Mouse (Mus musculus) brain, adult 2 months (tissue): ENCODE measurements around the gene Gadl1.

Experiments used
- DNase-seq: peaks from one replicate; pipeline ENCODE4 v3.0.0; 2011; ENCODE audit warnings: low read depth, low spot score

Gene Gadl1

DNA sequence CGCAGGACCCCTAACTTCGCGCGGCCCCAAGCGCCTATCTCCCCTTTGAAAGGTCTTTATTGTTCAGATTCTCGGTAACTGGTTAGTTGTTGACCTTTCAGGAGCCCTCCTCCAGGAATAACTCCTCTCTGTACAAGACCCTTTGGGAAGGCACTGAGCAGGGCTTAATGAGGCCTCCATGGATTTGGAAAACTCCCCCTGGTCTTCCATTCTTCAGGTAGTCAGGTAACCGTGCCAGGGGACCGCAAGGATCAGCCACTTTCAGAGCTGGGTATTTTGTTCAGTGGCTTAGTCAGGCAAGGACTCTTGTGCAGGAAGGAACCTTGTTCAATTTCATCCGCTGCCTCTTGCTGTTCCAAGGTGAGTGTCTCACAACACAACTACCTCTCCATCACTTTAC, at the start of gene Gadl1:
Gadl1 (plus strand) TSS at position 301 of the 400 bp plus-strand sequence.
- no peak for DNase-seq

- no peak for DNase-seq
Measured at GRCm38 (mm10) chr9:115862802-115863201, 46.5 kb upstream of the Gadl1 start.

- DNase-seq = peak; percentile 31
Measured at GRCm38 (mm10) chr9:115863326-115863725, 45.9 kb upstream of the Gadl1 start.

DNA sequence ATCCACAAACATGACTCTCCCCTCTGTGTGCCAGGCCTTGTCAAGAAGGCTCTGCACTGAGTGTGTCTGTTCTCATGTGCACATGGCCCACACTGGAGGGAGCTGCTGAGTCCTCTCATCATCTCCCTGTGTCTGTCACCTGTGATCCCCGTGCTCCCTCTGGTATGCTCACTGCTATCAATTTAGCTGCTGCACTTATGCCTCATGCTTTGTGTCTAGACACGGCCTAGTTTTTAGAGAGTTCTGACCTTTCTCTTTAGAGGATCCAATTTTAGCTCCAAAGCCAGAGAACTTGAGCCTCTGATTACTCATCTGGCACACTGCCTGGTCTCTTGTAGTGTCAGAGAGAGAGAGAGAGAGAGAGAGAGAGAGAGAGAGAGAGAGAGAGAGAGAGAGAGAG, 42.0 kb upstream of the Gadl1 start:
- DNase-seq = peak; percentile 85

- peak; percentile 50 for DNase-seq
Measured at GRCm38 (mm10) chr9:115870168-115870567, 39.1 kb upstream of the Gadl1 start.

DNA sequence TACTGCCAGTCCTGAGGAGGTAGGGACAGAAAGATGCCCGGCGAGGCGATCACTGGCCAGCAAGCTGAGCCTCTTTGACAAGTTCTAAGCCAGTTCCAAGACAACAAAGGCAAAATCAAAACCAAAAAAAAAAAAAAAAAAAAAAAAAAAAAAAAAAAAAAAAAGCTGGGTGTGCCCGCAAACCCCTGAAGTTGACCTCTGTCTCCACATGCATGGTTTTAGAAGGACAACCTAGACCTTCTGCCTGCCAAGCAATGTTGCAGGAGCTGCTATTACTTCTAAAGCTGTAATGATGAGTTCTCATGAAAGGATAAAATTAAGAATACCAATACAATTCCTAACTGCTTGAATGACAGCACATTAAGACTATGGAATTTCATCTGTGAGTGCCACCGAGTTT, 38.6 kb upstream of the Gadl1 start:
- no peak for DNase-seq

DNA sequence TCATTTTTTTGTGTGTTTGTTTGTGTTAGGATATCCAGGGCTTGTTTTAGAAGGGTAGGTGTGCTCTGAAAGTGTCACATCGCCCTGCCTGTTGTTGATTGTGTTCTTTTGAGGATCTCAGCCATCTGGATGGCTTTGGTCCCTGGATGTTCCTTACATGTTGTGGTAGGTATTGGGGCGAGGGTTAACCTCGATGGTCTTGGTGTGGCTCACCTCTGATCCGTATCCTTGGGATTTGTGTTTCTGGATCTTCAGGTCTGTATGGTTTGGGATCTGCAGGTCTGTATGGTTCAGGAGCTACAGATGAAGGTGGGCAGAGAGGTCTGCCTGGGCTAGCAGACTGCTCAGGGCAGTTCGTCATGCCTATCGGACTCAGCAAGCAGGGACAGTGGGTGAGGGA, 28.8 kb upstream of the Gadl1 start:
- no peak for DNase-seq

- peak; percentile 21 for DNase-seq
Measured at GRCm38 (mm10) chr9:115881137-115881536, 28.1 kb upstream of the Gadl1 start.

DNA sequence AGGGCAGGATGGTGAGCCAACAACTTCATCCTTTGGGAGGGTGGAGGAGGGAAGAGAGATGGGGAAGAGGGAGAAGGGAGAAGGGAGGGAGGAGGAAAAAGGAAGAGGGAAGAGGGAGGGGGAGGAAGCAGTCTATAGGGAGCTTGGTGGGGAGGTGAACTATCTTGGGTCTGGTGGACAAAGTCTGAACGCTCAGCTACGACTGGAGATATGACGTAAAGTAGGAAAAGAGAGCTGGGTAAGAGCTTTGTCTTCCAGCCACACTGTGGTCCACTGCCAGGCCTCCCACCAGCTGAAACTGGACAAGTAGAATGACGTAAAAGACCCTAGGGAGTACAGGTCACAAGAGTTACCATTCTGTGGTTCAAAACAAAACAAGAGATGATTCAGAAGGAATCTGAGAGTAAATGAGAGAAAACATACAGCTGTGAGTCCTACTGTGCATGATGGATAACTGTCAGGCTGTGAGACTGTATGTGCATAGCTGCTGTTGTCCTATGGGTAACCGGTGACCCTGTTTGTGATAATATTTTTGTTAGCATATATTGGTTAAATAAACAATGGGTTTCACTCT, 26.5 kb upstream of the Gadl1 start:
- DNase-seq = no peak

DNA sequence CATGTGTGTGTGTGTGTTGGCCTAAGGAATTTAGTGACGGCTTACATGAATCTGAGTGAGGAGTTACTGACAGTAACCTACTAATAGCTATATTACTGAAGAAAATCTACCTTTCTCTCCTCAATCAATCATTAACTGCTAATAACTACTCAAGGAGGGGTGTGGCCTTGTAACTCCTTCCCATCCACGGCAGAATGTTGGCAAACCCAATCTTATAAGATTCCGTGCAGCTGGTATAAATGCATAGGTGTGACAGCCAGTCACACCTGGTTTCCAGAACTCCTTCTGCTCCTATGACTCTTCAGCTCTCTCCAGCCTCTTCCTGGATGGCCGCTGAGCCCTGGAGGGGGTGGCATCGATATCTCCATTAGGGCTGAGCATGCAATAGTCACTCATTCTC, 25.8 kb upstream of the Gadl1 start:
- DNase-seq = no peak

DNA sequence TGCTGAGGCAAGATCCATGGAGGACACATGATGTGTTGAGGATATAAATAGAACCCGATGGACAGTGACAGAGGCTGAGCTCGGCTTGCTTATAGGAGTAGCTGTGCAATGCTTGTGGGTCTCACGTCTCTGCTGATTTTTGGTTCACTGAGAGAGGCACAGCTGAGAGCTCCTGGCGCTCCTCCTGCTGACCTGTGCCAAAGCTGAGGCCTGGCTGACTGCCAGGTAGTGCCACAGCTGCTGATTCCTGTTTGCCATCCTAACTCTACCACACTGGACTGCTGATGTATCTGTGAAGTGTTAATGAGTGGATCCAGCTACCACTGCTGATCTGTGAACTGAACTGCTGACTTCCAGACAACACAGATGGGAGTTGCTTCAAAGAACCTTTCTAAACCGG, 21.7 kb upstream of the Gadl1 start:
- no peak for DNase-seq

- no peak for DNase-seq
Measured at GRCm38 (mm10) chr9:115893131-115893530, 16.1 kb upstream of the Gadl1 start.

- DNase-seq = no peak
Measured at GRCm38 (mm10) chr9:115893947-115894346, 15.3 kb upstream of the Gadl1 start.

DNA sequence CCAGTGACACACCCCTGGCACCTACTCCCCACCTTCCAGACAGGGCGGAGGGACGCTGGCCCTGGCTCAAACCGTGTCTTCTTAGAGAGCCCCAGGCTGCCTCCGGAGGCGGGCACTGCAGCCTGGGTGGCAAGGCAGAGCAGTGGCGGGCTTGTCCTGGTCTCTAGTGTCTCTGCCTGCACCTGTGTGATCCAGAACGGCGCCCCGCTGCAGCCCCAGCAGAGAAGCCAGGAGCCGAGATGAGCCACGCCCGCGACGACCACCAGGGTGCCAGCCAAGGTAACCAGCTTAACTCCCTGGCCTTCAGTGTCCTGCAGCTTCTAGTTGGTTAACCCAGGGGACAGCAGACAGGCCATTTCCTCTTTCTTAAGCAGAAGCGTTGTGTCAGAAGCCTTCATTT, 930 bp upstream of the Gadl1 start:
- no peak for DNase-seq

DNA sequence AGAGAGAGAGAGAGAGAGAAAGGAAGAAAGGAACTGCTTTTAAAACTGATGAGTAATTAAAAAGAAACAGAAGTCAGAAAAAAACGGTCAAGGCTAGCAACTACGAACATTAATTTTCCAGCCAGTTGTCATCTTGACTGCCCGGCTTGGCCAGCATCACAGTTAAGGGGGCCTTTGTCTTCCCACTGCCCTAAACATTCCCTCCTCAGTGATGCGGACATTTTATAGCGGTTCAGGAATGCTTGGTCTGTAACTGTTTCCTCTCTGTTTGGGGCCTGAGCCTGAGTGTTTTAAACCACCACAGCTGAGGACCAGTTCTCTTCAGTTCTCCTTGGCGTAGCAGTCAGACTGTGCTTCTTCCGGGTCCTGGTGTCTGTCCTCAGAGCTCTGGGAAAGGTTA, 4.8 kb downstream of the Gadl1 start:
- no peak for DNase-seq

- DNase-seq = peak; percentile 22
Measured at GRCm38 (mm10) chr9:115915586-115916270, 6.5 kb downstream of the Gadl1 start.

DNA sequence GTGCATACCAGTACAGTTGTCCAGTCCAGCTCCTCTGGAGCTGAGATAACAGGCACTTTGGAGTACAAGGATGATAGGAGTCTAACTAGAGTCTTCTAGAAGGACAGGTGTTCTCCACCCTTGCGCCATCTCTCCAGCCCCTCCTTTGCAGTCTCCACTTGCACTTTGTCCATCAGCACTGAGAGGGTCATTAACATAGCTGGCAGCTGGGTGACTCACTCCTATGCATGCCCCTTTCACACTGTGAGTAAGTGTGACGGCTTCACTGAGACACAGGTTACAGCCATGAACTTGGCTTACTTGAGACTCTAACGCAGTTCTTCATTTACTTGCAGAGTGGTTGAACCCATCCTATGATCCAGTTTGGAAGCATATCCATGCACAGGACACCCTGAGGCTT, 10.5 kb downstream of the Gadl1 start:
- no peak for DNase-seq

DNA sequence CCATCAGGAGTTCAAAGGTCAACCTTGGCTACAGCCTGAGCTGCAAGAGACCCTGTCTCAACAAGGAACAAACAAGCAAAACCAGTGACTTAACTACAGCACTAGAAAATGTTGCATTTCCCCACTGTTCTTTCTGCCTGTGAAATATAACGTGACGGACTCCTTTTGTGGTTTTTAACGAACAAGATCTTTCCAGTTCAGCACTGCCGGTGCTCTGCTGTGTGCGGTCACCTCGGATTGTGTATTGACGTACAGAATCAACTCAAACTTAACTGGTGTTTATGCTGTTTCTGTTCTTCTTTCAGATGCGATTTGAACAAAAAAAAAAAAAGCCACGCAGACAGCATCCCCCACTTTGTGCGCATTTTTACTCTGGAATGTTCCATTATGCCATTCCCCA, 13.4 kb downstream of the Gadl1 start:
- no peak for DNase-seq

DNA sequence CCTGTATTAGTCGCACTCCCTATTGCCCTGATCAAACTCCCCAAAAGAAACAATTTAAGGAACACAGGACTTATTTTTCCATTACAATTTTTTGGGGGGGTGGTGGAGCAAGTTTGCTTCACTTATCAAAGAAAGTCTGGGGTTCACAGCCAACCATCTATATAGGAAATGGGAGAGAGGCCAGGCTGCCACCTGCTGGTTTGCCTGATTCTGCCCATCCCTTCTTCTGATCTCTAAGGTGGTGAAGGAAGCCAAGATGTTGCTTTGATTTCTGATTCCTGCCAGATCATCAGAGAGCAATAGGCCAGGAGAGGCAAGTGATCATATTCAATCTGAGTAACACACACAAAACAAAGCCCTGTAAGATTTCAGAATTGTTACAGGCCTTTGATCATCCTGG, 14.8 kb downstream of the Gadl1 start:
- DNase-seq = peak; percentile 21

GRCm38 (mm10) chr9:115931803-115932202, 22.5 kb downstream of the Gadl1 start:
- peak; percentile 39 for DNase-seq

DNA sequence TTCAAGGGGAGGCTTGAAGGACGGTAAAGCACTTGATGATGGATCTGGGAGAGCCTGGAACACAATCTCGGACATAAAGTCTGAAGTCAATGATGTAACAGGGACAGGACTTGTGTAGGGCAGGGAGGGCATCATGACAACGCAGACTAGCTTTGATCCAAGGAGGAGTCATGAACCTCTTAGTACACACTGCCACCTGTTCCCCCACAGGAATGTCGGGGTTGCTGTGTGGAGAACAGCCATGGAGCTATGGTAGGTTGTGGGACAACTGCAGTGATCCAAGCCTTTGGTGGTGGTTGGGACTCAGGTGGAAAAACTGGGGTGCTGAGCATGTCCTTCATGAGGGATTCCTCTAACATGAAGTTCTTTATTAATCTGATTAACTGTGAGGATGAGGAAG, 23.5 kb downstream of the Gadl1 start:
- no peak for DNase-seq

GRCm38 (mm10) chr9:115933243-115933964, 24.1 kb downstream of the Gadl1 start:
- peak; percentile 66 for DNase-seq

- DNase-seq = peak; percentile 16
Measured at GRCm38 (mm10) chr9:115934288-115934687, 25.0 kb downstream of the Gadl1 start.
